Mouse (Mus musculus) forebrain, embryonic 15.5 days (tissue): ENCODE measurements around the gene Wdr82. TPM values are rescaled to one million over a fixed set of nuclear protein-coding genes. Genes with fewer than 3 reads are reported as not detected.
A peak's percentile ranks its signal among the peaks of the same experiment; 100 is the strongest.

Source experiments
- ATAC-seq: fragments of 200-750 bp; cut with Nextera tagmentation; replicated peaks from 2 replicates; pipeline ENCODE4 v1.8.0; 2017; ENCODE audit warnings: mild to moderate bottlenecking, moderate TSS enrichment, moderate library complexity
- H3K27ac ChIP-seq: fragments of 300-500 bp; sonication (generic); replicated peaks from 2 replicates; pipeline ENCODE4 v1.5.1; 2015; ENCODE audit warnings: mild to moderate bottlenecking, inconsistent platforms
- H3K27me3 ChIP-seq: fragments of 300-500 bp; sonication (generic); 2 replicates; pipeline ENCODE4 v1.6.1; 2015; ENCODE audit warnings: inconsistent platforms
- H3K36me3 ChIP-seq: fragments of 300-500 bp; sonication (generic); 2 replicates; pipeline ENCODE4 v1.6.1; 2015; ENCODE audit warnings: mild to moderate bottlenecking, inconsistent platforms
- H3K4me1 ChIP-seq: fragments of 300-500 bp; sonication (generic); 2 replicates; pipeline ENCODE4 v1.6.1; 2015; ENCODE audit warnings: inconsistent platforms
- H3K4me2 ChIP-seq: fragments of 300-500 bp; sonication (generic); replicated peaks from 2 replicates; pipeline ENCODE4 v1.6.1; 2015; ENCODE audit warnings: mild to moderate bottlenecking, inconsistent platforms
- H3K4me3 ChIP-seq: fragments of 300-500 bp; sonication (generic); 2 replicates; pipeline ENCODE4 v1.5.1; 2015; ENCODE audit warnings: mild to moderate bottlenecking, inconsistent platforms
- H3K9ac ChIP-seq: fragments of 300-500 bp; sonication (generic); replicated peaks from 2 replicates; pipeline ENCODE4 v1.6.1; 2015; ENCODE audit warnings: mild to moderate bottlenecking, inconsistent platforms
- H3K9me3 ChIP-seq: fragments of 300-500 bp; sonication (generic); 2 replicates; pipeline ENCODE4 v1.6.1; 2016; ENCODE audit warnings: inconsistent platforms
- WGBS: fragments of 180-500 bp; shearing (Covaris S2); methylation state at CpG from one replicate; pipeline ENCODE4 v1.1.7; 2015; ENCODE audit warnings: mixed read lengths; 5-methylcytosine and 5-hydroxymethylcytosine counted together
- polyA plus RNA-seq: library from polyadenylated mRNA; unstranded; fragments of >200 nt; fragmentation: Nextera tagmentation; extraction: Ambion mirVana; gene quantifications from 2 replicates; pipeline ENCODE4 v1.2.1, GENCODE M21; 2015

Wdr82 gene
- polyA plus RNA-seq = 38.1 and 41.5 TPM in 2 replicates

GRCm38 (mm10) chr9:106170556-106171345 lies at the start of gene Wdr82:
TSS of gene Wdr82 (plus strand) at chr9:106170928.
- H3K9me3 ChIP-seq = no peaks in the 10 kb centered on the region
- H3K27ac ChIP-seq = peak within 1 kb of the TSS; percentile 98
- peak within 1 kb of the TSS; percentile 82 for H3K4me2 ChIP-seq
- WGBS = under 1% methylated on average over 78 of the region's 81 CpGs
- no peaks in the 10 kb centered on the region for H3K36me3 ChIP-seq
- no peaks in the 10 kb centered on the region for H3K27me3 ChIP-seq
- peaks cover 44% of the 10 kb centered on the region for H3K4me1 ChIP-seq
- peak within 1 kb of the TSS; percentile 82 for H3K9ac ChIP-seq
- H3K4me3 ChIP-seq = peak within 1 kb of the TSS; percentile 94
- peak; percentile 93 for ATAC-seq

GRCm38 (mm10) chr9:106123599-106123998 lies 47.1 kb upstream of the Wdr82 start:
- H3K4me3 ChIP-seq = no peak overlapping the region
- no peak overlapping the region for H3K27ac ChIP-seq
- 47% methylated on average over 4 of the region's 4 CpGs for WGBS
- H3K4me2 ChIP-seq = no peak overlapping the region
- H3K27me3 ChIP-seq = no peaks in the 10 kb centered on the region
- H3K9ac ChIP-seq = no peak overlapping the region
- H3K9me3 ChIP-seq = no peaks in the 10 kb centered on the region
- H3K36me3 ChIP-seq = no peaks in the 10 kb centered on the region
- H3K4me1 ChIP-seq = peaks cover 17% of the 10 kb centered on the region
- ATAC-seq = no peak

GRCm38 (mm10) chr9:106126786-106127251 lies 43.9 kb upstream of the Wdr82 start:
- H3K9me3 ChIP-seq = no peaks in the 10 kb centered on the region
- H3K4me3 ChIP-seq = no peak overlapping the region
- no peak overlapping the region for H3K9ac ChIP-seq
- no peaks in the 10 kb centered on the region for H3K36me3 ChIP-seq
- peak overlapping the region; percentile 82 for H3K27ac ChIP-seq
- peak; percentile 94 for ATAC-seq
- no peaks in the 10 kb centered on the region for H3K27me3 ChIP-seq
- no peak overlapping the region for H3K4me2 ChIP-seq
- peaks cover 17% of the 10 kb centered on the region for H3K4me1 ChIP-seq
- WGBS = 0% methylated on average over 2 of the region's 2 CpGs

GRCm38 (mm10) chr9:106129072-106129471 lies 41.7 kb upstream of the Wdr82 start:
- H3K9me3 ChIP-seq = no peaks in the 10 kb centered on the region
- no peak overlapping the region for H3K9ac ChIP-seq
- H3K4me3 ChIP-seq = no peak overlapping the region
- no peak overlapping the region for H3K4me2 ChIP-seq
- ATAC-seq = no peak
- no peaks in the 10 kb centered on the region for H3K36me3 ChIP-seq
- H3K4me1 ChIP-seq = peaks cover 17% of the 10 kb centered on the region
- no peaks in the 10 kb centered on the region for H3K27me3 ChIP-seq
- 84% methylated on average over 2 of the region's 2 CpGs for WGBS
- no peak overlapping the region for H3K27ac ChIP-seq

- Histone ChIP-seq H3K4me2 (no peak overlapping the region), H3K9ac (no peak overlapping the region), H3K4me1 (peaks cover 17% of the 10 kb centered on the region), H3K27me3 (no peaks in the 10 kb centered on the region), H3K27ac (no peak overlapping the region), H3K4me3 (no peak overlapping the region), H3K36me3 (no peaks in the 10 kb centered on the region), H3K9me3 (no peaks in the 10 kb centered on the region)
- no peak for ATAC-seq
- 86% methylated on average over 7 of the region's 7 CpGs for WGBS
Observed at GRCm38 (mm10) chr9:106130250-106130649, 40.5 kb upstream of the Wdr82 start.

GRCm38 (mm10) chr9:106137671-106138216 lies 33.0 kb upstream of the Wdr82 start:
- peaks cover 23% of the 10 kb centered on the region for H3K4me1 ChIP-seq
- H3K4me2 ChIP-seq = no peak overlapping the region
- H3K27ac ChIP-seq = no peak overlapping the region
- H3K4me3 ChIP-seq = no peak overlapping the region
- 30% methylated on average over 10 of the region's 10 CpGs for WGBS
- ATAC-seq = no peak
- peaks cover 24% of the 10 kb centered on the region; the same call in 1 of the 2 replicates for H3K27me3 ChIP-seq
- no peaks in the 10 kb centered on the region for H3K9me3 ChIP-seq
- no peak overlapping the region for H3K9ac ChIP-seq
- H3K36me3 ChIP-seq = no peaks in the 10 kb centered on the region

GRCm38 (mm10) chr9:106139763-106140162 lies 31.0 kb upstream of the Wdr82 start:
- H3K27ac ChIP-seq = peak overlapping the region; percentile 24; the same call in 1 of the 2 replicates
- peaks cover 24% of the 10 kb centered on the region; the same call in 1 of the 2 replicates for H3K27me3 ChIP-seq
- peak; percentile 50 for ATAC-seq
- WGBS = 9% methylated on average over 10 of the region's 10 CpGs
- no peak overlapping the region for H3K4me3 ChIP-seq
- H3K9me3 ChIP-seq = no peaks in the 10 kb centered on the region
- no peak overlapping the region for H3K9ac ChIP-seq
- peaks cover 36% of the 10 kb centered on the region for H3K4me1 ChIP-seq
- no peaks in the 10 kb centered on the region for H3K36me3 ChIP-seq
- H3K4me2 ChIP-seq = no peak overlapping the region

- Histone ChIP-seq H3K27ac (no peak overlapping the region), H3K27me3 (peaks cover 24% of the 10 kb centered on the region; the same call in 1 of the 2 replicates)
- ATAC-seq = no peak
Observed at GRCm38 (mm10) chr9:106141955-106142354, 28.8 kb upstream of the Wdr82 start.

GRCm38 (mm10) chr9:106144176-106144575 lies 26.6 kb upstream of the Wdr82 start:
- peak; percentile 46 for ATAC-seq
- H3K9ac ChIP-seq = no peak overlapping the region
- no peaks in the 10 kb centered on the region for H3K9me3 ChIP-seq
- H3K4me1 ChIP-seq = peaks cover 62% of the 10 kb centered on the region
- 16% methylated on average over 7 of the region's 7 CpGs for WGBS
- H3K36me3 ChIP-seq = no peaks in the 10 kb centered on the region
- H3K27ac ChIP-seq = no peak overlapping the region
- no peak overlapping the region for H3K4me2 ChIP-seq
- no peak overlapping the region for H3K4me3 ChIP-seq
- peaks cover 19% of the 10 kb centered on the region; the same call in 1 of the 2 replicates for H3K27me3 ChIP-seq

More at GRCm38 (mm10) chr9:106141955-106142354, 28.8 kb upstream of the Wdr82 start:
- no peak overlapping the region for H3K4me2 ChIP-seq
- H3K36me3 ChIP-seq = no peaks in the 10 kb centered on the region
- WGBS = 78% methylated on average over 12 of the region's 12 CpGs
- no peaks in the 10 kb centered on the region for H3K9me3 ChIP-seq
- peaks cover 45% of the 10 kb centered on the region for H3K4me1 ChIP-seq
- H3K9ac ChIP-seq = no peak overlapping the region
- H3K4me3 ChIP-seq = no peak overlapping the region

GRCm38 (mm10) chr9:106145582-106145981 lies 25.1 kb upstream of the Wdr82 start:
- Histone ChIP-seq H3K27ac (no peak overlapping the region), H3K4me1 (peaks cover 63% of the 10 kb centered on the region), H3K27me3 (peaks cover 25% of the 10 kb centered on the region), H3K4me3 (no peak overlapping the region), H3K4me2 (no peak overlapping the region), H3K9me3 (no peaks in the 10 kb centered on the region), H3K9ac (no peak overlapping the region), H3K36me3 (no peaks in the 10 kb centered on the region)
- ATAC-seq = peak; percentile 44
- 74% methylated on average over 2 of the region's 2 CpGs for WGBS

GRCm38 (mm10) chr9:106147281-106147680 lies 23.4 kb upstream of the Wdr82 start:
- Histone ChIP-seq H3K27me3 (peaks cover 19% of the 10 kb centered on the region), H3K4me1 (peaks cover 63% of the 10 kb centered on the region), H3K9me3 (no peaks in the 10 kb centered on the region), H3K9ac (peak overlapping the region; percentile 71; the same call in 1 of the 2 replicates), H3K36me3 (peaks cover 2% of the 10 kb centered on the region; the same call in 1 of the 2 replicates), H3K4me3 (peak overlapping the region; percentile 54), H3K4me2 (peak overlapping the region; percentile 48), H3K27ac (peak overlapping the region; percentile 88)
- 33% methylated on average over 5 of the region's 5 CpGs for WGBS
- no peak for ATAC-seq

GRCm38 (mm10) chr9:106147851-106148431 lies 22.8 kb upstream of the Wdr82 start:
- Histone ChIP-seq H3K4me2 (peak overlapping the region; percentile 48), H3K4me1 (peaks cover 63% of the 10 kb centered on the region), H3K4me3 (peak overlapping the region; percentile 54), H3K9me3 (no peaks in the 10 kb centered on the region), H3K9ac (peak overlapping the region; percentile 71), H3K36me3 (peaks cover 2% of the 10 kb centered on the region; the same call in 1 of the 2 replicates), H3K27ac (peak overlapping the region; percentile 88), H3K27me3 (peaks cover 15% of the 10 kb centered on the region)
- peak; percentile 31 for ATAC-seq
- WGBS = 2% methylated on average over 10 of the region's 10 CpGs
